Mouse (Mus musculus): ENCODE measurements around the gene Iqca. TPM values are rescaled to one million over a fixed set of nuclear protein-coding genes. Genes with fewer than 3 reads are reported as not detected.

Iqca gene
- polyA plus RNA-seq, 1 experiment = 0.86 TPM

DNA sequence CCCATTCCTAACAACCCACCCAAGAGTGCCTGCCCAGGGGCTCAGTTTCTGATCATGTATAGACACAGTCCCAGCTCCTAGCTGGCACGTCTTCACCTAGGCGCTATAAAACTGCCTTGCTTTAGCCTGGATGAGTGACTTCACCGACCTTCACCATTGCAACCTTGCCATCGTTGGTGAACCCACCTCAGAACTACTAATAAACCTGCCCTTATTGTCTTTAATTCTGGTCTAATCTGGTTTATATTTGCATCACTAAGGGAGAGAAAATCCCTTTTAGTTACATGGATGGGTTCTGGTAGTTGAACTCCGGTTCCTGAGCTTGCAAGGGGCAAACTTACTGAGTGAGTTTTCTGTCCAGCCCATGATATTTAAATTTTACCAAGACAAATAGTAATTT lies 38.6 kb downstream of the Iqca start:
- Histone ChIP-seq H3K4me3 (ENCODE audit: insufficient read depth, low read length) (no peak overlapping the region), H3K27ac (ENCODE audit: insufficient read depth, low read length) (no peak overlapping the region), H3K4me1 (ENCODE audit: control insufficient read depth, insufficient read depth, low read length) (no peaks in the 10 kb centered on the region)
- TF ChIP-seq POLR2A (IDR thresholded peaks at IDR 0.05; ENCODE audit: extremely low read depth, insufficient read depth, low read length) = no peak
- TF ChIP-seq CTCF (IDR thresholded peaks at IDR 0.05; ENCODE audit: extremely low read depth, insufficient read depth, low read length) = no peak

DNA sequence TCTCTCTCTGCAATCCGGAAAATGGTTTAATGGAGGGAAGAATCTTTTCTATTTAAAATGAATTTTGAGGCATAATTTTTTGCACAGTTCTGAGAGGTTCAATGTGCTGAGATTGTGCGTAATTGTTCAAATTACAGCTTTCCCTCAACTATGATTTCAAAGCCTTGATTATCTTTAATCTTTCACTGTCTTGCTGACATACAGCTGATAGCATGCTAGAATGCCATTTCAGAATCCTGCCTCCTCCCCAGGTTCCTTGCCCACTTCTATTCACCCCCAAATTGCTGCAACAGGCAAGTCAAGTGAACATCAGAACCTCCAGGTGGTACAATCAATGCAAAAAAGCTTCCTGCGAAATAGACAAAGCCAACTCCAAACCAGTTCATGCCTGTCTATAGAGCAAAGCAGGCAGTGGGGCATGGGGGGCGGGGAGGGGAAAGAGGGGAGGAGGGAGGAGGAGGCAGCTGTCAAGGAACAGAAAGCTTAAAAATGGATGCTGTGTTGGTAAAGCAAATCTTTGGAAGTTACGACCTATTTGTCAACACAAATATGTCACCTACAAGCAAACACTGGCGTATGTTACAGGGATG lies 39.5 kb downstream of the Iqca start:
- H3K4me1 ChIP-seq (ENCODE audit: control insufficient read depth, insufficient read depth, low read length) = no peaks in the 10 kb centered on the region
- H3K4me3 ChIP-seq (ENCODE audit: insufficient read depth, low read length) = no peak overlapping the region
- TF ChIP-seq CTCF (IDR thresholded peaks at IDR 0.05; ENCODE audit: extremely low read depth, insufficient read depth, low read length) = no peak
- no peak for TF ChIP-seq POLR2A (IDR thresholded peaks at IDR 0.05; ENCODE audit: extremely low read depth, insufficient read depth, low read length)
- H3K27ac ChIP-seq (ENCODE audit: insufficient read depth, low read length) = no peak overlapping the region

DNA sequence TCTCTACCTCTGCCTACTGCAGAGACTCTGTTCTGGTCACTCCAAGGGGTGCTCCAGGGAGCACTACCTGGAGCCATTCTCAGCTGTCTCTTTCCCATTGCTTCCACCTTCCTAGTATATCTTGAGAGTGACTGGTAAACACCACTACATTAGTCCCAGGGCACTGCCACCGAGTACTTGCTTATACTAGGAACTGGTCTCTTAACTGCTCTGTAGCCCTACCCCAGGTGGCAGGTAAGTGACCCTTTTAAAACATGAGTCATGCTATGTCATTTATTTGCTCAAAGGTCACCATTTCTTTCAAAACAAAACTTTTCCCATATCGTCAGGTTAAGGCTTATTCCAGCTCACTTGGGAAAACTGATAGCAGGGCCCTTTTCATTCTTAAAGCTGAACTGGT lies 40.5 kb downstream of the Iqca start:
- Histone ChIP-seq H3K4me1 (ENCODE audit: control insufficient read depth, insufficient read depth, low read length) (no peaks in the 10 kb centered on the region), H3K4me3 (ENCODE audit: insufficient read depth, low read length) (no peak overlapping the region), H3K27ac (ENCODE audit: insufficient read depth, low read length) (no peak overlapping the region)
- no peak for TF ChIP-seq CTCF (IDR thresholded peaks at IDR 0.05; ENCODE audit: extremely low read depth, insufficient read depth, low read length)
- TF ChIP-seq POLR2A (IDR thresholded peaks at IDR 0.05; ENCODE audit: extremely low read depth, insufficient read depth, low read length) = no peak

DNA sequence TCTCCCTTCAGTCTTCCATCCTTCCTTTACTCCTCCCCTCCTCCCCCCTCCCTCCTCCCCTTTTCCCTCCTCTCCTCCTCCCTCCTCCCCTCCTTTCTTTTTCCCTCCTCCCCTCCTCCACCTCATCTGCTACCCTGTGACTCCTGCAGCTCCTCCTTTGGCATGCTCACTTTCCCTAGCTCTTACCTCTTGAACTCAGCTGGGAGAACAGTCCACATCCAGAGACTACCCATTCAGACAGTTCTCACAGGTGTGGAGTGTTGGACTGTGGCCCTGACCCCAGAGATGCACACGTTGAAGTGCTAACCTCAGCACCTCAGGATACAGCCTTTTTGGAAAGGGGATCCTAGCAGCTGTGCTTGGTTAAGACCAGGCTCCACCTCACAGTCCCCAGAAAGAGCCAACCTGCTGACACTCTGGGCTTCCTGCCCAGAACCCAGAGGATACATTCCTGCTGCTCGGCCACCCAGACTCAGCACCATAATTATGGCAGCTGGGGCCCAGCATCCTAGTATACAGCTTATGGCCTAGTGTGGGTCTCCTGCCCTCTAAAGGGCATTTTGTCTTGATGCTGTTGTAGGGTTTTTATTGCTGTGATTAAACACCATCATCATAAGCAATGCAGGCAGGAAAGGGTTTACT lies 41.9 kb downstream of the Iqca start:
- TF ChIP-seq POLR2A (IDR thresholded peaks at IDR 0.05; ENCODE audit: extremely low read depth, insufficient read depth, low read length) (no peak), CTCF (IDR thresholded peaks at IDR 0.05; ENCODE audit: extremely low read depth, insufficient read depth, low read length) (no peak)
- Histone ChIP-seq H3K4me3 (ENCODE audit: insufficient read depth, low read length) (no peak overlapping the region), H3K27ac (ENCODE audit: insufficient read depth, low read length) (no peak overlapping the region), H3K4me1 (ENCODE audit: control insufficient read depth, insufficient read depth, low read length) (no peaks in the 10 kb centered on the region)

DNA sequence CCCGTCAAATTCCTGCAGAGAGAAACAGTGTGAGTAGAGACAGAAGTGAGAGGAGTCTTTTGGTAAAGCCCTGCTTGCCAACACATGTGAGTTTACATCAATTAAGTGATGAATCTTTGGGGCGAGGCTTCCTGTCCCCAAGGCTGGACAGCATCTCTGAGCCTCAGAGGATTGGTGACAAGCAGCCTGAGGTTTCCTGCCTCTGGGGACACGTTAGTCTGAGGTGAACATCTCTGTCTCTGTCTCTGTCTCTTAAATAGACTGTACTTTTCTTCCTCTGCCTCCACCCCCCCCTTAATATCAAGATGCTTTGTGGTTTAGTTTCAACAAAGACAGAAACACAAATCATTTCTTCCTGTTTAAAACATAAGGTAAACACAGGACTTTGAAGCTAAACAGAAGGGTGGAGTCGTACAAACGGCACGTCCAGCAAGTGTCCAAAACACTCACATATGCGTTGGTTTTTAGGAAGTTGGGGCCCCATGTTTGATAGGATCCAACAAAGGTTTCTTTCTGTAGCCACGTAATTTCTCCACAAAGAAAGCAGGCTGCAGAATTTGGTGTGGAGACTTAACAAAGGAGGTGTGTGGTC lies 49.2 kb downstream of the Iqca start:
- no peak for TF ChIP-seq CTCF (IDR thresholded peaks at IDR 0.05; ENCODE audit: extremely low read depth, insufficient read depth, low read length)
- no peak for TF ChIP-seq POLR2A (IDR thresholded peaks at IDR 0.05; ENCODE audit: extremely low read depth, insufficient read depth, low read length)
- no peak overlapping the region for H3K27ac ChIP-seq (ENCODE audit: insufficient read depth, low read length)
- no peaks in the 10 kb centered on the region for H3K4me1 ChIP-seq (ENCODE audit: control insufficient read depth, insufficient read depth, low read length)
- H3K4me3 ChIP-seq (ENCODE audit: insufficient read depth, low read length) = no peak overlapping the region

DNA sequence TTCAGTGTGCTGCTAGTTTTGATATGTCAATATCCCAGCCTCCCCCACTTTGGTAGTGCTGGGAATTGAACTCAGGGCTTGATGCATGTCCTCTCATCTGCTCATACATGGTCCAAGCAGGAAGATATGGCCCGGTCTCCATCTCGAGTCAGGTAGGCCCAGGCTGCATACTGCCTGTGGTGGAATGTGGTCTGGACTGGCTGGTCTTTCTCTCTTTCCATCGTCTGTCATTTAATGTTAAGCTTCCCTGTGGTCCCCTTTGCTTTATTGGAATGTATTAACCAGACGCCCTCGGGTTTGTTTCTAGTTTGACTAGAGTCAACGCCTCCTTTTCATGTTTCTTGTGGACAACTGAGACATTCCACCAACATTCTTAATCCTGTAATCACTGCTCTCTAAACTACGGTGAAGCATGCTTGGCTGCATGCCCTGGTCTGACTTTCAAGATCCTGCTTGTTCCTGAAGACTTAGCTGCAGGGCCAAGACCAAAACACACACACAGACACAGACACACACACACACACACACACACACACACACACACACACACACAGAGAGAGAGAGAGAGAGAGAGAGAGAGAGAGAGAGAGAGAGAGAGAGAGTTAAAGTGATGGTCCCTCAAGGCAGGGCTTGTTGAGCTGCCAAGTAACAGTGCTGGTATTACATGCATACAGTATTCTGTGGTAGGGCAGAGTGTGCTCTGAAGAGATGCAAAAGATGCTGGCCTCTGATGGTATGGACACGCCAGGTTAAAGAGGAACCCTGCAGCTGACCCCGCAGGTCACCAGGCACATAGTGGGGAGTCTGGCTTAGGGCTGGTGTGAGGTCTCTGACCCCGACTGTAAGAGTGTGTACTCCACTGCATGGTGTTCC lies 52.6 kb downstream of the Iqca start:
- TF ChIP-seq POLR2A (IDR thresholded peaks at IDR 0.05; ENCODE audit: extremely low read depth, insufficient read depth, low read length) (no peak), CTCF (IDR thresholded peaks at IDR 0.05; ENCODE audit: extremely low read depth, insufficient read depth, low read length) (no peak)
- Histone ChIP-seq H3K4me3 (ENCODE audit: insufficient read depth, low read length) (no peak overlapping the region), H3K4me1 (ENCODE audit: control insufficient read depth, insufficient read depth, low read length) (no peaks in the 10 kb centered on the region), H3K27ac (ENCODE audit: insufficient read depth, low read length) (no peak overlapping the region)

DNA sequence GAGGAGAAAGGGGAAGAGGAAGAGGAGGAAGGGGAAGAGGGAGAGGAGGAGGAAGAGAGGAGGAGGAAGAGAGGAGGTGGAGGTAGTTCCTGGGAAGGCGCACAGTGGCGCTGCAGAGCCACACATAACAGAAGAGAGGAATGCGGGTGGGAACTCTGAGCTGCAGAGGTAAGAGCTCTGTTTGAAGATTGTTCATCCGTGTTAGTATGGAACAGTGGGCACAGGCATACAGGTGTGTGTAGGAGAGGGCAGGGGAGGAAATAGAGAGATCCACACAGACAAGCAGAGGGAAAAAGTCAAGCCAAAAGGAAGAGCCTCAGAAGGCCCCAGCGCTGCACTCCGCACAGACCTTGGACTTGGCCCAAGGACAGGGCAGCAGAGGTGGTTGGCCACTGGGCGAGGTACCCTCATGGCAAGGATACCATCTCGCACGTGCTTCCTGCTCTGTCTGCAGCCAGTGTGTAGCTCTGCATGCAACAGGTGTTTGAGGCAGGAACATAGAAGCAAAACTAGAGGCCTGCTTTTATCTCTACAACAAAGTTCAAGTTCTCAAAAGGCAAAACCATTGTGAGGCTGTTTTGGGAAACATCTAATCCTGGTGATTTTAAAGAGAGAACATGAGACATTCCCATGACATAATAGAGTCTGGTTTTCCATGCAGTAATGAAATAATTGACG lies 60.2 kb downstream of the Iqca start:
- Histone ChIP-seq H3K27ac (ENCODE audit: insufficient read depth, low read length) (no peak overlapping the region), H3K4me3 (ENCODE audit: insufficient read depth, low read length) (no peak overlapping the region), H3K4me1 (ENCODE audit: control insufficient read depth, insufficient read depth, low read length) (no peaks in the 10 kb centered on the region)
- TF ChIP-seq CTCF (IDR thresholded peaks at IDR 0.05; ENCODE audit: extremely low read depth, insufficient read depth, low read length) (no peak), POLR2A (IDR thresholded peaks at IDR 0.05; ENCODE audit: extremely low read depth, insufficient read depth, low read length) (no peak)

DNA sequence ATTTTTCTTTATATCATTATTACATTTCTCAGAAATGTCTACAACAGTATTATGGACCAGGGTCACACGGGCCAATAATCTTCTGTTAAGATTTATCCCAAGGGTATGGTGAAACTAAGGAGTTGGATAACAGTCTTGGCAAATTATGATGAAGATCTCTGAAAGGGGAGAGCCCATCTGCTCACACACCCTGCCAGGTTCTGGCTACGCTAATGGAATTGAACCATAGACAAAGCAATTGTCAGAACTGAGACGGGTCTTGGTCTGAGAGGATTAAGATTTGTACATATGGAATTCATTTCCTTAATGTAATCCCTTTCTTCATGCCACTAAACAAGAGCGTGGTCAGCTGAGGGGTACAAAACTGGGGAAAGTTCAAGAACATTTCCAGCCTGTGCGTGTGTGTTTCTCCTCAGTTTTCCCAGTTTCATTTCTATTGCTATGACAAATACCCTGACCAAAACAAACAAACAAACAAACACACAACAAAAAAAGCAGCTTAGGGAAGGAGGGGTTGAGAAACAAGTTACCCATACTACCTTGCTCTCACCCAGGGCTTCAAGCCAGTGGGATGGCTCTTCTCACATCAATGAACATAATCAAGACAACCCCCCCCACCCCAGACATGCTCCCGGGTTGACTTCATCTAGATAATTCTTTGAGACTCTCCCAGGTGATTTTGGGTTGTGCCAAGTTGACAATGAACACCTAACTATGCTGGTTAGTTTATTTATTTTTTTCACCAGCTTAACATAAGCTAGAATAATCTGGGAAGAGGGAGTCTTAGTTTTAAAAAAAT lies 64.8 kb downstream of the Iqca start:
- Histone ChIP-seq H3K4me1 (ENCODE audit: control insufficient read depth, insufficient read depth, low read length) (0 out of 2 replicates have a peak, but pooled peaks cover 1% of the 10 kb centered on the region), H3K27ac (ENCODE audit: insufficient read depth, low read length) (no peak overlapping the region), H3K4me3 (ENCODE audit: insufficient read depth, low read length) (no peak overlapping the region)
- no peak for TF ChIP-seq CTCF (IDR thresholded peaks at IDR 0.05; ENCODE audit: extremely low read depth, insufficient read depth, low read length)
- TF ChIP-seq POLR2A (IDR thresholded peaks at IDR 0.05; ENCODE audit: extremely low read depth, insufficient read depth, low read length) = no peak

Data from cortical plate, adult 2 months (tissue).